ENCODE assay signal across 8 mouse cellular contexts in genomic region chr7:29859532-29860517, GRCm38 (mm10). TPM values are rescaled to one million over a fixed set of nuclear protein-coding genes. Genes with fewer than 3 reads are reported as not detected.
DNase-seq lines count a peak whose midpoint lies in the region; ATAC-seq lines count a peak whose summit lies in the region.

Zfp420 (plus strand) TSS chr7:29859979.

- peaks cover 11% of the 10 kb centered on the region for H3K36me3 ChIP-seq in hindbrain, embryonic 13.5 days

- H3K4me2 ChIP-seq in hindbrain, embryonic 13.5 days = peak within 1 kb of the TSS; percentile 65

- H3K27me3 ChIP-seq in hindbrain, embryonic 13.5 days = no peaks in the 10 kb centered on the region

- H3K4me3 ChIP-seq in hindbrain, embryonic 13.5 days = peak within 1 kb of the TSS; percentile 59

- WGBS in hindbrain, embryonic 13.5 days = 8% methylated on average over 32 of the region's 32 CpGs

- peak; percentile 97 for ATAC-seq in hindbrain, embryonic 13.5 days (ENCODE audit: low FRiP score)

- H3K4me1 ChIP-seq in hindbrain, embryonic 13.5 days (replicated peaks) = peaks cover 8% of the 10 kb centered on the region

- peak; percentile 90 for DNase-seq in Muller cell, postnatal 12 days (ENCODE audit: inconsistent ontology term)
- peak; percentile 95 for DNase-seq in cerebellum, adult 9-11 months
- DNase-seq in frontal cortex, postnatal 14 days (ENCODE audit: low spot score in 2 of 2) = peak; percentile 83 to 86
- DNase-seq in layer of hippocampus, postnatal 25 days (ENCODE audit: extremely low spot score in 1 of 2, low spot score in 1 of 2) = peak; percentile 79 to 81
- peak; percentile 94 for DNase-seq in lung, postnatal 25 days (ENCODE audit: low spot score)
- peak; percentile 82 for DNase-seq in retina, embryonic 14.5 days (ENCODE audit: low spot score)
- peak; percentile 83 for DNase-seq in thymus, postnatal 4 days

- H3K9me3 ChIP-seq in hindbrain, embryonic 13.5 days = no peaks in the 10 kb centered on the region

- H3K9ac ChIP-seq in hindbrain, embryonic 13.5 days = peak within 1 kb of the TSS; percentile 76

- H3K27ac ChIP-seq in hindbrain, embryonic 13.5 days = peak within 1 kb of the TSS; percentile 71

RNA-seq across cellular contexts. Expression of gene Zfp420, which starts in this region (rescaled TPM):
- polyA plus RNA-seq in hindbrain, embryonic 13.5 days (2015; fragmentation: Nextera tagmentation; extraction: Ambion mirVana) = 18.2 and 18.9 TPM in 2 replicates
- total RNA-seq in layer of hippocampus, postnatal 25 days (2021) = 10 to 100 TPM; 14.0 to 14.2 TPM

Comparison
In these comparisons a context has a peak if more than half of its experiments do, and no peak if none do; other contexts are left out.
1. Peak in every context shown above with its lines: DNase-seq, ATAC-seq, H3K4me3 ChIP-seq and H3K27ac ChIP-seq.